9 mouse cellular contexts compared by ENCODE assay signal in genomic region chr10:58559901-58560300, GRCm38 (mm10).
DNase-seq lines count a peak whose midpoint lies in the region; ATAC-seq and TF ChIP-seq lines count a peak whose summit lies in the region.
"Had no signal": no experiment of that assay in that cellular context is flagged by ENCODE, and none has a peak within 500 bp of the region (broad histone marks: within the 10 kb centered on the region; RNA-seq: fewer than 3 reads in every experiment).

No protein-coding gene starts in this region.

- peak; percentile 49; the same call in 1 of the 2 replicates for ATAC-seq in heart, embryonic 16.5 days (replicated peaks; ENCODE audit: extremely low read depth, insufficient read depth, low FRiP score)
- ATAC-seq in heart, embryonic 12.5 days (ENCODE audit: insufficient number of reproducible peaks, low FRiP score), result no peak
- peak; percentile 76 for ATAC-seq in hindbrain, postnatal 0 days
- peak; percentile 70 for ATAC-seq in midbrain, embryonic 16.5 days

- 16% methylated on average over 3 of the region's 3 CpGs for WGBS in heart, embryonic 16.5 days
- 18% methylated on average over 3 of the region's 3 CpGs for WGBS in heart, embryonic 12.5 days
- 14% methylated on average over 3 of the region's 3 CpGs for WGBS in hindbrain, postnatal 0 days
- WGBS in midbrain, embryonic 16.5 days, result 24% methylated on average over 3 of the region's 3 CpGs

- no peaks in the 10 kb centered on the region for H3K27me3 ChIP-seq in heart, embryonic 16.5 days (ENCODE audit: control insufficient read depth, insufficient read depth, low read length)
- no peaks in the 10 kb centered on the region for H3K27me3 ChIP-seq in heart, embryonic 12.5 days (replicated peaks)
- no peaks in the 10 kb centered on the region for H3K27me3 ChIP-seq in hindbrain, postnatal 0 days (ENCODE audit: insufficient read depth, low read length)
- H3K27me3 ChIP-seq in midbrain, embryonic 16.5 days (ENCODE audit: control insufficient read depth, insufficient read depth, low read depth, low read length), result no peaks in the 10 kb centered on the region
- H3K27me3 ChIP-seq: liver, embryonic 15.5 days had no signal

- intact Hi-C loops in left cerebral cortex, postnatal 14 days (cut with DNase I), result loop anchor here (5.0 kb wide), 2 partner anchors 112 to 242 kb away; no protein-coding TSS in a partner anchor

- no peak overlapping the region for H3K4me3 ChIP-seq in heart, embryonic 16.5 days (ENCODE audit: low read length)
- no peak overlapping the region for H3K4me3 ChIP-seq in heart, embryonic 12.5 days
- H3K4me3 ChIP-seq in hindbrain, postnatal 0 days (ENCODE audit: low read length), result no peak overlapping the region
- H3K4me3 ChIP-seq in midbrain, embryonic 16.5 days (ENCODE audit: low read depth, low read length), result no peak overlapping the region
- H3K4me3 ChIP-seq: liver, embryonic 15.5 days had no signal

- TF ChIP-seq CTCF in hindbrain, postnatal 0 days (IDR thresholded peaks at IDR 0.05; ENCODE audit: low read depth), result peak; percentile 83

- H3K27ac ChIP-seq in heart, embryonic 16.5 days (ENCODE audit: low read length), result no peak overlapping the region
- no peak overlapping the region for H3K27ac ChIP-seq in heart, embryonic 12.5 days (ENCODE audit: poor library complexity, severe bottlenecking)
- H3K27ac ChIP-seq in hindbrain, postnatal 0 days, result no peak overlapping the region
- H3K27ac ChIP-seq in midbrain, embryonic 16.5 days (ENCODE audit: low read length), result no peak overlapping the region
- H3K27ac ChIP-seq: liver, embryonic 15.5 days had no signal

- DNase-seq in Muller cell, postnatal 12 days (ENCODE audit: inconsistent ontology term), result peak; percentile 35
- peak; percentile 47 for DNase-seq in embryo, embryonic 9.5 days (ENCODE audit: extremely low spot score)
- peak; percentile 87 for DNase-seq in hindbrain, postnatal 0 days (ENCODE audit: low spot score)
- DNase-seq in left cerebral cortex, postnatal 14 days (ENCODE audit: low spot score in 2 of 2), result peak; percentile 52 to 59
- DNase-seq in spleen, postnatal 14 days (ENCODE audit: low spot score in 2 of 2), result no peak

- no peak overlapping the region for H3K9ac ChIP-seq in heart, embryonic 16.5 days (ENCODE audit: low read length)
- no peak overlapping the region for H3K9ac ChIP-seq in heart, embryonic 12.5 days
- no peak overlapping the region for H3K9ac ChIP-seq in hindbrain, postnatal 0 days (replicated peaks; ENCODE audit: low read length)
- no peak overlapping the region; the same call in 1 of the 2 replicates for H3K9ac ChIP-seq in midbrain, embryonic 16.5 days (ENCODE audit: low read depth, low read length)
- H3K9ac ChIP-seq: liver, embryonic 15.5 days had no signal

- H3K9me3 ChIP-seq in heart, embryonic 16.5 days (replicated peaks; ENCODE audit: control insufficient read depth, low read length), result no peaks in the 10 kb centered on the region
- no peaks in the 10 kb centered on the region for H3K9me3 ChIP-seq in heart, embryonic 12.5 days (replicated peaks)
- no peaks in the 10 kb centered on the region for H3K9me3 ChIP-seq in hindbrain, postnatal 0 days (ENCODE audit: low read length)
- H3K9me3 ChIP-seq in midbrain, embryonic 16.5 days (replicated peaks; ENCODE audit: control insufficient read depth, low read length, poor library complexity, severe bottlenecking), result no peaks in the 10 kb centered on the region
- H3K9me3 ChIP-seq: liver, embryonic 15.5 days had no signal

- no peak overlapping the region for H3K4me2 ChIP-seq in heart, embryonic 16.5 days (ENCODE audit: low read depth, low read length)
- H3K4me2 ChIP-seq in heart, embryonic 12.5 days, result no peak overlapping the region
- no peak overlapping the region for H3K4me2 ChIP-seq in hindbrain, postnatal 0 days (ENCODE audit: low read depth, low read length)
- no peak overlapping the region for H3K4me2 ChIP-seq in midbrain, embryonic 16.5 days (ENCODE audit: low read length)
- H3K4me2 ChIP-seq: liver, embryonic 15.5 days had no signal

- H3K36me3 ChIP-seq in heart, embryonic 16.5 days (ENCODE audit: control insufficient read depth, insufficient read depth), result no peaks in the 10 kb centered on the region
- H3K36me3 ChIP-seq in heart, embryonic 12.5 days, result no peaks in the 10 kb centered on the region
- no peaks in the 10 kb centered on the region for H3K36me3 ChIP-seq in hindbrain, postnatal 0 days (ENCODE audit: insufficient read depth, low read length)
- no peaks in the 10 kb centered on the region for H3K36me3 ChIP-seq in midbrain, embryonic 16.5 days (ENCODE audit: control insufficient read depth, insufficient read depth, low read length)
- H3K36me3 ChIP-seq: liver, embryonic 15.5 days had no signal

- no peaks in the 10 kb centered on the region for H3K4me1 ChIP-seq in heart, embryonic 16.5 days (ENCODE audit: control insufficient read depth, insufficient read depth, low read length)
- no peaks in the 10 kb centered on the region for H3K4me1 ChIP-seq in heart, embryonic 12.5 days (replicated peaks)
- no peaks in the 10 kb centered on the region for H3K4me1 ChIP-seq in hindbrain, postnatal 0 days (ENCODE audit: insufficient read depth, low read length)
- H3K4me1 ChIP-seq in midbrain, embryonic 16.5 days (ENCODE audit: control insufficient read depth, insufficient read depth, low read length), result no peaks in the 10 kb centered on the region
- H3K4me1 ChIP-seq: liver, embryonic 15.5 days had no signal

Comparison
In these comparisons a context has a peak if more than half of its experiments do, and no peak if none do; other contexts are left out.
1. DNase-seq: peak in Muller cell, postnatal 12 days (single experiment), embryo, embryonic 9.5 days (single experiment), hindbrain, postnatal 0 days (single experiment) and left cerebral cortex, postnatal 14 days (2 of 2); none in spleen, postnatal 14 days (0 of 2).